In the genomic region with DNA sequence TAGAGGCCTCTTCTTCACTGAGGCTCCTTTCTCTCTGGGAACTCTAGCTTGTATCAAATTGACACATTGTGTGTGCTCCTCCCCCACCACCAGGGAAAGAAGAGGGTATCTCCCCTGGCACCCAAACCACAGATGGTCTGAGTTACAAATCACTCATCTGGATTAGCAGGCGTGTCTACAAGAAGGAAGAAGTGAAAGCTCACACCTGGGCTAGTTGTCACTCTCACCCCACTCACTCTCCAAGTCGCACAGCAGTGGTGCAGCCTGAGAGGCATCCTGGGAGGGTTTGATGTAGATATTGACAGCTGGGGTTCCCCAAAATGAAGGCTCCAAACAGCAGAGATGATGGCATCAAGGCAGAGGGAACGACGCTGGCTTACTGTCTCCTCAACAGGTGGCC, we compare ENCODE assay signal across 26 mouse cellular contexts. TPM values are rescaled to one million over a fixed set of nuclear protein-coding genes. Genes with fewer than 3 reads are reported as not detected.
DNase-seq lines count a peak whose midpoint lies in the region; ATAC-seq and TF ChIP-seq lines count a peak whose summit lies in the region.
"Had no signal": no experiment of that assay in that cellular context is flagged by ENCODE, and none has a peak within 500 bp of the region (broad histone marks: within the 10 kb centered on the region; RNA-seq: fewer than 3 reads in every experiment).

No protein-coding gene starts in this region.

- peak; percentile 24 for DNase-seq in lung, postnatal 36 days
- no peak for DNase-seq in lung, adult 18-20 months
- peak; percentile 32 for DNase-seq in spleen, adult 12 weeks (ENCODE audit: low spot score)
- no peak for DNase-seq in urinary bladder, postnatal 25 days (ENCODE audit: low spot score)
- DNase-seq in right cerebral cortex, adult 18-20 months: no peak
- DNase-seq: adrenal gland, adult 8-10 months; cerebellum, adult 9-11 months; gastrocnemius, postnatal 14 days; kidney, adult 11 months; kidney, postnatal 10 days; liver, embryonic 13.5 days; thymus, postnatal 4 days had no signal

- no peak for TF ChIP-seq CTCF in bone marrow, adult 2 months (IDR thresholded peaks at IDR 0.05; ENCODE audit: control insufficient read depth, insufficient read depth, low read length)

- peak overlapping the region; percentile 45 for H3K4me3 ChIP-seq in bone marrow, adult 2 months (replicated peaks; ENCODE audit: control insufficient read depth, low read depth, low read length)
- H3K4me3 ChIP-seq: embryonic facial prominence, embryonic 12.5 days; erythroblast, embryonic 14.5 days; forebrain, embryonic 13.5 days; hindbrain, embryonic 10.5 days; limb, embryonic 10.5 days; liver, embryonic 13.5 days had no signal

- no peak for TF ChIP-seq POLR2A in bone marrow, adult 2 months (IDR thresholded peaks at IDR 0.05; ENCODE audit: borderline replicate concordance, control insufficient read depth, low read depth, low read length)

- peak overlapping the region; percentile 83 for H3K27ac ChIP-seq in bone marrow, adult 2 months (ENCODE audit: control insufficient read depth, insufficient read depth, low read depth, low read length, poor library complexity)
- H3K27ac ChIP-seq: embryonic facial prominence, embryonic 12.5 days; forebrain, embryonic 13.5 days; hindbrain, embryonic 10.5 days; limb, embryonic 10.5 days; liver, embryonic 13.5 days had no signal

- peaks cover 10% of the 10 kb centered on the region for H3K4me1 ChIP-seq in bone marrow, adult 2 months (ENCODE audit: control insufficient read depth, insufficient read depth, low read length)
- H3K4me1 ChIP-seq: embryonic facial prominence, embryonic 12.5 days; forebrain, embryonic 13.5 days; hindbrain, embryonic 10.5 days; limb, embryonic 10.5 days; liver, embryonic 13.5 days had no signal

- WGBS in bone marrow, adult 2 months: 40% methylated on average over 4 of the region's 4 CpGs

- no peak for ATAC-seq in megakaryocyte progenitor cell, adult 5-6 weeks (replicated peaks; ENCODE audit: poor library complexity)
- ATAC-seq: forebrain, embryonic 13.5 days had no signal

RNA-seq across cellular contexts. Expression of a gene that starts 0.6 kb away (rescaled TPM):
- 220 and 706 TPM in 2 replicates for polyA plus RNA-seq in bone marrow, adult 2 months (2011; ENCODE audit: insufficient read depth, insufficient read length, low replicate concordance, missing spikeins)
- total RNA-seq in megakaryocyte progenitor cell, adult 5-6 weeks (2015): 110 and 215 TPM in 2 replicates
- total RNA-seq in megakaryocyte progenitor cell, adult 5-6 weeks (2017): 88.5 and 189 TPM in 2 replicates
- total RNA-seq: gastrocnemius, postnatal 14 days; layer of hippocampus, adult 8-10 months; left cerebral cortex, adult 18-20 months; midbrain, postnatal 0 days had no signal
- polyA plus RNA-seq: brain, embryonic 14.5 days; cortical plate, adult 2 months; embryonic facial prominence, embryonic 12.5 days; erythroblast, embryonic 14.5 days; forebrain, embryonic 13.5 days; hindbrain, embryonic 10.5 days; limb, embryonic 10.5 days; midbrain, postnatal 0 days; neural tube, embryonic 11.5 days had no signal

RNA-seq across cellular contexts. Expression of a gene that starts 7.3 kb away (rescaled TPM):
- 3.6 and 13.1 TPM in 2 replicates for polyA plus RNA-seq in bone marrow, adult 2 months (2011; ENCODE audit: insufficient read depth, insufficient read length, low replicate concordance, missing spikeins)
- total RNA-seq in megakaryocyte progenitor cell, adult 5-6 weeks (2015): 15.6 and 17.5 TPM in 2 replicates
- 13.7 and 16.2 TPM in 2 replicates for total RNA-seq in megakaryocyte progenitor cell, adult 5-6 weeks (2017)

RNA-seq across cellular contexts. Expression of a gene that starts 37.3 kb away (rescaled TPM):
- not detected in 2 replicates for polyA plus RNA-seq in bone marrow, adult 2 months (2011; ENCODE audit: insufficient read depth, insufficient read length, low replicate concordance, missing spikeins)
- not detected in 2 replicates for total RNA-seq in megakaryocyte progenitor cell, adult 5-6 weeks (2015)
- total RNA-seq in megakaryocyte progenitor cell, adult 5-6 weeks (2017): not detected in 2 replicates
- total RNA-seq: adrenal gland, adult 8-10 months; gastrocnemius, postnatal 14 days; layer of hippocampus, adult 8-10 months; megakaryocyte-erythroid progenitor cell, adult 5-6 weeks; midbrain, postnatal 0 days had no signal
- polyA plus RNA-seq: brain, embryonic 14.5 days; embryonic facial prominence, embryonic 12.5 days; erythroblast, embryonic 14.5 days; forebrain, embryonic 13.5 days; hindbrain, embryonic 10.5 days; limb, embryonic 10.5 days; liver, embryonic 13.5 days; neural tube, embryonic 11.5 days had no signal

RNA-seq across cellular contexts. Expression of a gene that starts 42.4 kb away (rescaled TPM):
- 8.2 and 33.5 TPM in 2 replicates for polyA plus RNA-seq in bone marrow, adult 2 months (2011; ENCODE audit: insufficient read depth, insufficient read length, low replicate concordance, missing spikeins)
- 3.0 and 6.0 TPM in 2 replicates for total RNA-seq in megakaryocyte progenitor cell, adult 5-6 weeks (2015)
- total RNA-seq in megakaryocyte progenitor cell, adult 5-6 weeks (2017): 1.7 TPM in 1 of 2 replicates, not detected in the other
- total RNA-seq: left cerebral cortex, adult 18-20 months; megakaryocyte-erythroid progenitor cell, adult 5-6 weeks; midbrain, postnatal 0 days had no signal
- polyA plus RNA-seq: brain, embryonic 14.5 days; embryonic facial prominence, embryonic 12.5 days; erythroblast, embryonic 14.5 days; forebrain, embryonic 13.5 days; neural tube, embryonic 11.5 days had no signal

Comparison
In these comparisons a context has a peak if more than half of its experiments do, and no peak if none do; other contexts are left out.
1. DNase-seq: peak in lung, postnatal 36 days (single experiment) and spleen, adult 12 weeks (single experiment); none in lung, adult 18-20 months (0 of 2), urinary bladder, postnatal 25 days (single experiment) and right cerebral cortex, adult 18-20 months (single experiment).